Mouse (Mus musculus): ENCODE measurements around the gene Tmco1. TPM values are rescaled to one million over a fixed set of nuclear protein-coding genes. Genes with fewer than 3 reads are reported as not detected.

The Tmco1 gene
- total RNA-seq, 2 experiments from 2014 or later = 70.0 to 78.2 TPM

- ATAC-seq (replicated peaks; ENCODE audit: low FRiP score, poor library complexity, severe bottlenecking) = 0 out of 2 replicates have a peak, but pooled peaks have one; percentile 41
Measured at GRCm38 (mm10) chr1:167282768-167283167, 25.4 kb upstream of the Tmco1 start.

DNA sequence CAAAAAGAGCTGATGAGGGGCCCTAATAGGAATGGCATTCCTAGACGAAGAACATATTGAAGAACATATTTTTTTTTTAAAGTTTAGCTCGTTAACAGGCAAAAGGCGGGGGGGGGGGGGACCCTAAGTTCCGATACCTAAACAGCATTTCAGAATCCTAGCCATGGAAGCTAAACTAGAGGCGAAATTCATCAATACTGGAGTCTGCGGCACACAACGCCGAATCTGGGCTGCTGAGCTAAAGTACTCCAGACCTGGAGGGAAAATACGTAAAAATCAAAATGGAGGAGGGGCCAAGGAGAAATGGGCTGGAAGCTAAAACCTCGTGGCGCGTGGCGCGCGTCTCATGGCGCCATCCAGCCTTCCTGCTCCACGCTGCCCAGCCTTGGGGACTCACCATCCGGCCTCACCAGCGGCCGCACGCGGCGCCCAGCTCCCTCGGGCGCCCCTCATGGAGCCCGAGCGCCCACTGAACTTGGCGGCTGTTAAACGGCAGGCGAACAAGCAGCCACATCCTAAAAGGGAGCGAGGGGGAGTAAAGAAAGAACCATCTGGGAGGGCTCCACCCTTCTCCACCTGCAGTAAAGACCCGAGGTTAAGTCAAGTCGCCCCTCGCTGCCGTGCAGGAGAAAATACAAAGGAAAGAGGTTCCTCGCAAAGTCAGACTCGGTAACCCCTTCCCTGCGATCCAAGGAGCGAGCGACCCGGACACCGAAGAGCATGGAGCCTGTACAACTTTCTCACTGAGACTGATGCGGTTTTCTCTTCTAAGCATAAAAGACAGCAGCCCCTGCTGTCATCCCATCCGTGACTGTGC, 24.5 kb upstream of the Tmco1 start:
- ATAC-seq (replicated peaks; ENCODE audit: low FRiP score, poor library complexity, severe bottlenecking) = peak; percentile 41; the same call in 1 of the 2 replicates

- ATAC-seq (replicated peaks; ENCODE audit: low FRiP score, poor library complexity, severe bottlenecking) = no peak
Measured at GRCm38 (mm10) chr1:167284258-167284836, 23.8 kb upstream of the Tmco1 start.

GRCm38 (mm10) chr1:167284837-167285319, 23.3 kb upstream of the Tmco1 start:
- peak; percentile 68 for ATAC-seq (replicated peaks; ENCODE audit: low FRiP score, poor library complexity, severe bottlenecking)

DNA sequence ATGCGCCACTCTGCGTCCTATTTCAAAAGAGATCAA, 23.0 kb upstream of the Tmco1 start, which contains the start of gene Uck2:
Gene Uck2, minus strand, starts transcription at position 1 of the 36 bp plus-strand sequence.
- no peak for ATAC-seq (replicated peaks; ENCODE audit: low FRiP score, poor library complexity, severe bottlenecking)

DNA sequence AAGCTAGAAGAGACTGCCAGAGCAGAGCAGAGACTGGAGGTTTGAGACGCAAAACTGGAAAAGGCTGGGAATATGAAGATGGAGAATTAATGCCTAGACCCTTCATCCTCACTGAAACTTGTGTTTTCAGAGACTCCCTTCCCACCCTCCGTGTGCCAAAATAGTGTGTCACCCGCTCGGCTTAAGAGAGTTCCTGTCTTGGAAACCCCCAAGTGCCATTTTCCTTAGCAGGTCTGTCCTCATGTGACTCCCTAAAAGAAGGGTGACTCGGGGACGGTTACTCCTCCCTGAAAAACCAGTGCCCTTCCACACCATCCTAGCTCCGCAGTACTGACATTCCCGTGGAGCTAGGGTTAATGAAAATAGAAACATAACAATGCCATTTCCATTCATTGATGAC, 22.8 kb upstream of the Tmco1 start:
- ATAC-seq (replicated peaks; ENCODE audit: low FRiP score, poor library complexity, severe bottlenecking) = no peak

DNA sequence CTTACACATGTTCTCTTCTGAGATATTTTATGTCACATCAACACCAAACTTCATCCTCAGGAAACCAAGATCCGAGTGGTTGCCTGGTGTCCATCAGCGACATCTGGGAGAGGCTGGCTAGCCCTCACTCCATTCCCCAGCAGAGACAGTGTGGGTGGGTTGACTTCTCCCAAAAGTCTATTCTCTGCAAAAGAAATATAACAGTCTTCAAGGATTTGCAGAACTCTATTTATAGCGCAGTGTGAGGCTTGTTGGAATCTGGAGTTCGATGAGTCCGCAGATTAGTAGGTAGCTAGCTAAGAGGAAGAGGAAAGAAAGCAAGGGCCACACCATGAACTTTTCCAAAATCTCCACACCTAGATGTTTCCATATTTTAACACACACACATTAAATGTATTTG, 21.0 kb upstream of the Tmco1 start:
- ATAC-seq (replicated peaks; ENCODE audit: low FRiP score, poor library complexity, severe bottlenecking) = no peak

GRCm38 (mm10) chr1:167288665-167289538, 19.3 kb upstream of the Tmco1 start:
- peak; percentile 83 for ATAC-seq (replicated peaks; ENCODE audit: low FRiP score, poor library complexity, severe bottlenecking)

DNA sequence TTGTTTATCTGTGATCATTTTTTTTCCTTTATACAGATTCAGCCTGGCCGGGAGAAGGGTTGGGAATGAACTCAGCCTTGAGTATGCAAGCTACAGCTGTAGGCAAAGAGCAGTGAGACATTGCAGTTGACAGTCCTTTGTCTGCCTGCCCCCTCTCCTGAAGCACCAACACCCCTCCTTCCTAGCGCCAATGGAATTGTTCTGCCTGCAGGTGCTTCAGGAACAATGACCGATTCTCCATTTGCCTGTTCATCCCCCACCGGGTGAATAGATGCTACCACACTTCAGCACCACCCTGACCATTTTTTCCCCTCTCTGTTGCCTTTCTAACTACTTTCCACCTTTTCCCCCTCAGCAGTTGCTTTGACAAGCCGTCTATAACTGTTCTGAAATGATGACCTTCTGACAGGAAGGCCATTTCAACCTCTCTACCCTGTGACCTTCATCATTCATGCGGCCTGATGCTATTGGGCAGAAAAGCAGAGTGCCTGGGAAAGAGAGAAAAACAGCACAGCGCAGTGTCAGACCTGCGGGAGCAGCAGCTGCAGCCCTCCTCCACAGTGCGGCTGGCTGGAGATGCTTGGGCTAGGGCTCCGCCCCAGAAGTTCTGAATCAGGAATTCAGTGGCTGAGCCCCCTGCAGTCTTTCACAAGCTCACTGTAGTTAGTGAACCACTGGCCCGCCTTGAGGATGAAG, 18.5 kb upstream of the Tmco1 start:
- no peak for ATAC-seq (replicated peaks; ENCODE audit: low FRiP score, poor library complexity, severe bottlenecking)

- ATAC-seq (replicated peaks; ENCODE audit: low FRiP score, poor library complexity, severe bottlenecking) = no peak
Measured at GRCm38 (mm10) chr1:167290263-167290592, 17.9 kb upstream of the Tmco1 start.

DNA sequence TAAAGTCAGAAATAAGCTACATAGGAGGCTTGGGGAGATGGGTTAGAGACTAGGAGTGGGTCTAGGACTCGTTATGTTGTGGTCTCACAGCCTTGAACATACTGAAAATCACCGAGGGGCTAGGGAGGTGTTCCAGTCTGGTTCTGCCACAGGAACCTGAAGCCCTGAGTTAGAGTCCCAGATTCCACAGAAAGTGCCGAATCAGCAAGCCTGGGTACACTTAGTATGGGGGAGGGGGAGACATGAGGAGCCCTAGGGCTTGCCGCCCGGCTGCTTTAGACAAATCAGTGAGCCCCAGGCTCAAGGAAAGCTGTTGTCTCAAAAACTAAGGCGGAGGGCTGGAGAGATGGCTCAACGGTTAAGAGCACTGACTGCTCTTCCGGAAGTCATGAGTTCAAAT, 16.6 kb upstream of the Tmco1 start:
- ATAC-seq (replicated peaks; ENCODE audit: low FRiP score, poor library complexity, severe bottlenecking) = no peak

- no peak for ATAC-seq (replicated peaks; ENCODE audit: low FRiP score, poor library complexity, severe bottlenecking)
Measured at GRCm38 (mm10) chr1:167292447-167292846, 15.7 kb upstream of the Tmco1 start.

GRCm38 (mm10) chr1:167295679-167296402, 12.3 kb upstream of the Tmco1 start:
- ATAC-seq (replicated peaks; ENCODE audit: low FRiP score, poor library complexity, severe bottlenecking) = no peak

DNA sequence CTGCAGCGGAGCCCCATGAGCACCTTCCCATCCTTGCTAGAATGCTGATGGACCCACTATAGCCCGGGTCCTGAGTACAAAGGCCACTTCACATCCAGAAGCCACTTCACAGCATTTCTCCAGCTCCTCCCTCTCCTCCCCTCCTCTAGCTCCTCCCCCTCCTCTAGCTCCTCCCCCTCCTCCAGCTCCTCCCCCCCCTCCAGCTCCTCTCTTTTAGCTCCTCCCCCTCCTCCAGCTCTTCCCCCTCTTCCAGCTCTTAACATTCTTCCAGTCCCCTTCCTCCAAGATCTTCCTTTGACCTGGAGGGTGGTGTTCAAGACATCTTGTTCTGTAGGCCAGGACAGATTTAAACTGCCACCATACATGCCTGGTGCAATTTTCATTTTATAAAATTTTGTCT, 8.1 kb upstream of the Tmco1 start:
- ATAC-seq (replicated peaks; ENCODE audit: low FRiP score, poor library complexity, severe bottlenecking) = no peak

GRCm38 (mm10) chr1:167305501-167306137, 2.6 kb upstream of the Tmco1 start:
- ATAC-seq (replicated peaks; ENCODE audit: low FRiP score, poor library complexity, severe bottlenecking) = no peak

DNA sequence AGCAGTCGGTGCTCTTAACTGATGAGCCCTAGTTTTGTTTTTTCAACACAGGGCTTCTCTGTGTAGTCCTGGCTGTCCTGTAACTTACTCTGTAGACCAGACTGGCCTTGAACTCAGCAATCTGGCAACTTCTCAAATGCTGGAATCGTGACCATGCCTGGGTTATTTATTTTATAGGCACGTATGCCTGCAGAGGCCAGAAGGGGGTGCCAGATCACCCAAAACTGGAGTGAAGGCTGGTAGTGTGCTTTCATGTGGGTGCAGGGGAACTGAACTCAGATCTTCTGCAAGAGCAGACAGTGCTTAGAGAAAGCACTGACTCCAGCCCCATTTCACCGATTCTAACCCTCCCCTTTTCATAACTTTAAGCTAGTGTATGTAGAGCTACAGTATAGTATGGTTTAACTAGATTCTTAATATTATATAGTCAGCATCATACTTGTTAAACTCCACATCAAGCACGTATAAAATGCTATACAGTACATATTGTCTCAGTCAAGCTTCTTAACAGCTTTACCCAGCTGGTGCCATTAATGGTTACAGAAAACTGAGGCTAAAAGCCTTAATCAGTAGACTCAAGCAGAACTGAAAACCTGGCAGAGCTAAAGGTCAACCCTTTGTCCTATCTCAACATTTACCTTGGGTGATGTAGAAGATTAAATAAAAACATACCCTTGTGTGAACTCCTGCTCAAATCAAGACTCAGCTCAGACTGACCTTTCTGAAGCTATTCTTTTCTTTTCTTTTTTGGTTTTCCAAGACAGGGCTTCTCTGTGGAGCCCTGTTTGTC, 1.5 kb upstream of the Tmco1 start:
- peak; percentile 68 for ATAC-seq (replicated peaks; ENCODE audit: low FRiP score, poor library complexity, severe bottlenecking)

DNA sequence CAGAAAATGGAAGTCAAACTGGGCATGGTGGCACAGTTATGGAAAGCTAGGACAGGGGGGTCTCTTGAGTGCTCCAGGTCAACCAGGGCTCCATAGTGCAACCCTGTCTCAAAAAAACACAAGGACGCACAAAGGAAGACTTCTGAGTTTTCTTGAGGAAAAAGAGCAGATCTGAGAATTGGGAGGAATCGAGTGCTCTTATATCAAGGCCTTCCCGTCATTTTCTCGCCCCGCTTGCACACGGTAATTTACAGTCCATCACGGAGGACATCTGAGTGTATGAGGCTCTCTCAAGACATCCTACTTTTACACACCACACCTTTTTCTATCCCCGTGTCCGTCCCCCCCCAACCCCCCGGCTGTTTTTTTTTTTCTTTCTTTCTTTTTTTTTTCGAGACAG, 504 bp upstream of the Tmco1 start:
- ATAC-seq (replicated peaks; ENCODE audit: low FRiP score, poor library complexity, severe bottlenecking) = no peak

DNA sequence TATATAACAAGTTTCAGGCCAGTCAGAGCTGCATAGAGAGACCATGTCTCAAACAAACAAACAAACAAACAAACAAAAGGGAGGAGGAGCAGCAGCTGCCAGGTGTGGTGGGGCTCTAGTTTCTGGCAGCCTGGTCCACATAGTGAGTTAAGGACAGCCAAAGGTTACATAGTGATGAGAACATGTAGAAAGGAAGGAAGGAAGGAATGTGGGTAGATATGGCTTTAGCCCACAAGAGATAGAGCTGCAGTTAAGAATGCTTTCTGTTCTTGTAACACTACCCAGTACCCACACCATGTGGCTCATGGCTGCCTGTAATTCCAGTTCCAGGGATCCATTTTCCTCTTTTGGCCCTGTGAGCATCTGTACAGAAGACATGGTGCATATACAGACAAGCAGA, 4.2 kb downstream of the Tmco1 start:
- no peak for ATAC-seq (replicated peaks; ENCODE audit: low FRiP score, poor library complexity, severe bottlenecking)

GRCm38 (mm10) chr1:167313220-167313619, 5.0 kb downstream of the Tmco1 start:
- no peak for ATAC-seq (replicated peaks; ENCODE audit: low FRiP score, poor library complexity, severe bottlenecking)

All from erythroid progenitor cell, adult 5-6 weeks (primary cell).